Mouse (Mus musculus): Measurements from ENCODE around the gene Slc13a5. TPM values are rescaled to one million over a fixed set of nuclear protein-coding genes. Genes with fewer than 3 reads are reported as not detected.

Gene Slc13a5
- total and polyA plus RNA-seq, 3 experiments, result not detected

DNA sequence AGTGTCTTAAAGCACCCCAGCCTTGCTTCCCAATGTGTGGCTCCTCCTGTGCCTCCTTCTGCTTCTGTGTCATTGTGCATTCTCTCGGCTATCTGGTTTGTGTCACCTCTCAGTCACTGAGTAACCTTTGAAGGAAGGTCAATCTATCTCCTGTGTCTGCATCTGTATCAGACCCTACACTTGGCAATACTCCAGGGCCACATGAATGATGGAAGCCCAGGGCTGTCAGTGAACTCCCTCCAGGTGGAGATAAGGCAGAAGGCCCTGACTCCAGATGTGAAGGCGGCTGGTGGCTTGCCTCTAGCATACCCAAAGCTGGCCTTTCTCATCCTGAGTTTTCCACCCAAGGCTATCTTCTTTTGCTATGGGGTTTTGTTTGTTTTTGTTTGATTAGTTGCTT lies 42.0 kb upstream of the Slc13a5 start (continued):
- peak; percentile 59; the same call in 1 of the 2 replicates for TF ChIP-seq MAX (IDR thresholded peaks at IDR 0.05; ENCODE audit: low read length)

DNA sequence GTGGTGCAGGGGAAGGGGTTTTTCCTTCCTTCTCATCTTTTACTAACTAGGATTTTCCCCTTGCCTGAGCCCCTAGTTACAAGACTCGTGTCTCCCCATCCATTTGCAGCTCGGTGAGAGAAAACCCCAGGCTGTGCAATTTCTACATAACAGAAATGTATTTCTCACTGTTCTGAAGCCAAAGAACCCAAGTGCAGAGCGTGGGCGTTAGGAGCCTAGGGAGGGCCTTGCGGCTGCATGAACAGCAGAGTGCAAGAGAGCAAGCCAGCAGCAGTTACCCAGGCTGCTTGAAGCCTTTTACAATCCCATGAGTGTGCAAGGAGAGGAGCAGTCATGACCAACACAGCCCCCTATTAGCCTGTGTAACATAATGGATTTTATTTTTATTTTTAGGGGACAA lies 40.4 kb upstream of the Slc13a5 start:
- no peak overlapping the region for H3K27ac ChIP-seq (ENCODE audit: control insufficient read depth, low read depth, low read length)
- no peak for DNase-seq (ENCODE audit: low read depth, low spot score)
- H3K4me1 ChIP-seq (ENCODE audit: control insufficient read depth in 1 of 2, insufficient read depth in 2 of 2, low read length in 2 of 2), result peaks cover 6 to 38% of the 10 kb centered on the region in 2 experiments
- no peak overlapping the region for H3K9ac ChIP-seq (ENCODE audit: control insufficient read depth, low read depth, low read length, poor library complexity, severe bottlenecking)
- TF ChIP-seq CHD1 (IDR thresholded peaks at IDR 0.05; ENCODE audit: low read depth, low read length), result no peak
- no peak for TF ChIP-seq MAZ (IDR thresholded peaks at IDR 0.05; ENCODE audit: low read depth, low read length)
- no peak for TF ChIP-seq TBP (IDR thresholded peaks at IDR 0.05; ENCODE audit: low read depth, low read length)
- no peak for TF ChIP-seq MYB (IDR thresholded peaks at IDR 0.05; ENCODE audit: low read depth, low read length)
- TF ChIP-seq SMC3 (IDR thresholded peaks at IDR 0.05; ENCODE audit: low read depth, low read length), result no peak
- TF ChIP-seq ZKSCAN1 (IDR thresholded peaks at IDR 0.05; ENCODE audit: low read depth, low read length), result no peak
- TF ChIP-seq ZNF384 (IDR thresholded peaks at IDR 0.05; ENCODE audit: low read depth, low read length), result no peak
- no peak for TF ChIP-seq RAD21 (IDR thresholded peaks at IDR 0.05; ENCODE audit: low read depth, low read length)
- TF ChIP-seq EP300 (IDR thresholded peaks at IDR 0.05; ENCODE audit: low read depth in 1 of 2, low read length in 2 of 2), result no peak
- no peak for TF ChIP-seq ETS1 (IDR thresholded peaks at IDR 0.05; ENCODE audit: low read depth, low read length)
- TF ChIP-seq GATA1 (IDR thresholded peaks at IDR 0.05; ENCODE audit: low read depth, low read length), result no peak
- TF ChIP-seq ZMIZ1 (IDR thresholded peaks at IDR 0.05; ENCODE audit: low read depth, low read length), result no peak
- no peak for TF ChIP-seq ELF1 (IDR thresholded peaks at IDR 0.05; ENCODE audit: low read depth, low read length)
- no peak for TF ChIP-seq UBTF (IDR thresholded peaks at IDR 0.05; ENCODE audit: borderline replicate concordance, insufficient read depth, low read depth, low read length)
- TF ChIP-seq CTCF (IDR thresholded peaks at IDR 0.05 in 2 of 3, conservative IDR thresholded peaks at IDR 0.05 in 1 of 3; ENCODE audit: control insufficient read depth in 1 of 3, insufficient read depth in 1 of 3, low read depth in 2 of 3, low read length in 3 of 3, poor library complexity in 1 of 3, severe bottlenecking in 1 of 3), result no peak
- no peak for TF ChIP-seq HCFC1 (IDR thresholded peaks at IDR 0.05; ENCODE audit: low read depth, low read length)
- TF ChIP-seq SIN3A (IDR thresholded peaks at IDR 0.05; ENCODE audit: low read length), result no peak
- H3K27me3 ChIP-seq (ENCODE audit: control insufficient read depth in 1 of 2, insufficient read depth in 2 of 2, low read length in 2 of 2), result no peaks in the 10 kb centered on the region
- H3K79me2 ChIP-seq (ENCODE audit: control insufficient read depth, insufficient read depth, low read length, poor library complexity), result no peaks in the 10 kb centered on the region
- H3K4me3 ChIP-seq (ENCODE audit: control insufficient read depth in 1 of 2, insufficient read depth in 1 of 2, low read depth in 2 of 2, low read length in 2 of 2), result no peak overlapping the region
- H3K9me3 ChIP-seq (replicated peaks; ENCODE audit: insufficient read depth, low read length), result no peaks in the 10 kb centered on the region
- peaks cover 0 to 23% of the 10 kb centered on the region in 2 experiments; a peak in 2 of 4 replicates for H3K36me3 ChIP-seq (ENCODE audit: control insufficient read depth in 1 of 2, insufficient read depth in 2 of 2, low read length in 2 of 2)

DNA sequence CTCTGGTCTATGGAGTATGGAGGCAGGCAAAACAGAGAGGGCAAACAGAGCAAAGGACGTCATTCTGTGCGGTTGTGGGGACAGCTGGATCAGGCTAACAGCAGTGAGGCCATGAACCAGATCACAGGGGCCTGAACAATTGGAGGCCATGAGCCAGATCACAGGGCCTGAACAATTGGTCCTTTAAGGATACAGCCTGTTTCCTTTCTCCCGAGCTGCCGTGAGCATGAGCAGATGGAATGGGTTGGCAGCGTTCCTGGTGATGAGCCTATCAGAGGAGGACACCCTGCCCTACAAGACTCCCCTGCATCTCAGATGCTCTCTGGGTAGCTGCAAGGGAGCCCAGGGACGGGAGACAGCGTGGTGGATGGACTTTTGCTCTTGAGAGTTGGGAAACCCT lies 35.2 kb upstream of the Slc13a5 start:
- peak overlapping the region; percentile 64 to 100; a peak in 2 of 4 replicates for H3K4me3 ChIP-seq (ENCODE audit: control insufficient read depth in 1 of 2, insufficient read depth in 1 of 2, low read depth in 2 of 2, low read length in 2 of 2)
- H3K36me3 ChIP-seq (ENCODE audit: control insufficient read depth in 1 of 2, insufficient read depth in 2 of 2, low read length in 2 of 2), result no peaks in the 10 kb centered on the region
- TF ChIP-seq E2F4 (IDR thresholded peaks at IDR 0.05; ENCODE audit: borderline replicate concordance, low read depth, low read length) (no peak), USF1 (IDR thresholded peaks at IDR 0.05; ENCODE audit: low read depth, low read length) (no peak), MYC (IDR thresholded peaks at IDR 0.05; ENCODE audit: low read depth, low read length) (no peak), GABPA (IDR thresholded peaks at IDR 0.05; ENCODE audit: low read depth, low read length) (no peak), NELFE (IDR thresholded peaks at IDR 0.05; ENCODE audit: low read depth, low read length) (no peak), MAX (IDR thresholded peaks at IDR 0.05; ENCODE audit: low read length) (no peak), CHD2 (IDR thresholded peaks at IDR 0.05; ENCODE audit: low read length) (no peak), RCOR1 (IDR thresholded peaks at IDR 0.05; ENCODE audit: low read depth, low read length) (no peak), CTCF (IDR thresholded peaks at IDR 0.05 in 2 of 3, conservative IDR thresholded peaks at IDR 0.05 in 1 of 3; ENCODE audit: control insufficient read depth in 1 of 3, insufficient read depth in 1 of 3, low read depth in 2 of 3, low read length in 3 of 3, poor library complexity in 1 of 3, severe bottlenecking in 1 of 3) (no peak), ZC3H11A (IDR thresholded peaks at IDR 0.05; ENCODE audit: low read depth, low read length) (no peak), RAD21 (IDR thresholded peaks at IDR 0.05; ENCODE audit: low read depth, low read length) (no peak), NRF1 (IDR thresholded peaks at IDR 0.05; ENCODE audit: insufficient read depth, low read depth, low read length, poor library complexity, severe bottlenecking) (no peak)
- no peaks in the 10 kb centered on the region; the same call in 1 of the 2 replicates for H3K79me2 ChIP-seq (ENCODE audit: control insufficient read depth, insufficient read depth, low read length, poor library complexity)
- no peaks in the 10 kb centered on the region for H3K9me3 ChIP-seq (replicated peaks; ENCODE audit: insufficient read depth, low read length)
- peak; percentile 1 for DNase-seq (ENCODE audit: low read depth, low spot score)
- H3K27ac ChIP-seq (ENCODE audit: control insufficient read depth, low read depth, low read length), result no peak overlapping the region
- H3K9ac ChIP-seq (ENCODE audit: control insufficient read depth, low read depth, low read length, poor library complexity, severe bottlenecking), result no peak overlapping the region
- peaks cover 7 to 14% of the 10 kb centered on the region in 2 experiments; a peak in 3 of 4 replicates for H3K4me1 ChIP-seq (ENCODE audit: control insufficient read depth in 1 of 2, insufficient read depth in 2 of 2, low read length in 2 of 2)
- no peaks in the 10 kb centered on the region for H3K27me3 ChIP-seq (ENCODE audit: control insufficient read depth in 1 of 2, insufficient read depth in 2 of 2, low read length in 2 of 2)

All from MEL (cell line).